Mouse (Mus musculus) left cerebral cortex, postnatal 25 days (tissue): ENCODE data around the gene Tmem87b. TPM values are rescaled to one million over a fixed set of nuclear protein-coding genes. Genes with fewer than 3 reads are reported as not detected.

Experiments used
- DNase-seq, 2 experiments: peaks; one replicate each; pipeline ENCODE4 v3.0.0; 2022; ENCODE audit warnings: low spot score in 2 of 2, mixed read lengths in 1 of 2
- intact Hi-C: fragments of 180-260 bp; cut with DNase I; formaldehyde crosslinking; loops from one replicate; pipeline ENCODE4 v1.15.1; 2025
- total RNA-seq, 2 experiments: library from RNA; stranded (reverse); gene quantifications; 2 replicates each; pipeline ENCODE4 v1.2.3; 2021

Tmem87b gene
- total RNA-seq, 2 experiments from 2014 or later: 34.9 to 35.7 TPM

DNA sequence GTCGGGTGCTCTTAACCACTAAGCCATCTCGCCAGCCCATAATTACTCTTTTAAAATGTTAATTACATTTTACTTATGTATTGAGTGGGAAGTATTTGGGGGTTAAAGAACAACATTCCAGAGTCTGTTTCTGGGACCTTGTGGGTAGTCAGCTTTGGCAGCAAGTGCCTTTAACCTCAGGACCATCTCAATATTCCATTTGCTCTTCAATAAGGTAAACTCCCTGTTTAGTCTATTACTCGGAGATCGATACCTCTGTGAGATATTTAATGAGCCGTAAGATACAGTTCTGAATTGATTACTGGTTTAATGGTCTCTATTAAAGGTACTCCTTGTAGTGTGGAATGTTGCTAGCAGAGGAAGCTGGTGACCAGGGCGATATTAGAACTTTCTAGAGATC lies 1.0 kb upstream of the Tmem87b start:
- intact Hi-C loops: loop anchor here (1.0 kb wide), 2 partner anchors 71 to 119 kb away; partner anchors contain the start of gene Mertk

DNA sequence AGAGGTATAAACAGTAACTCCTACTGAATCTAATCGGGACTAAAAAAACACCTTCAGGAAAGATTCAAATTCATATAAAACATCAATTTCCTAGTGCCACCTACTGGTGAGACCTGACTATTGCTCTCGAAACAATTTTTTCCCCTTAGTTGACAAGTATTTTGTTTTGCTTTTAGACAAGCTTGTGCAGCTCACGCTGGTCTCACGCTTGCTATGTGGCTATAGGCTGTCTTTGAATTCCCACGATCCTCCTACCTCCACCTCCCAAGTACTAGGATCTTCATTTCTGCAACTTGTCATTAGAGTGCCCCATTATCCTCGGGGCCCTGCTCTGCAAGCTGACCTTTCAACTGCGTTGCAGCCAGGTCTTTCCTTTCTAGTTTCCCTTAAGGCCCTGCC lies 532 bp upstream of the Tmem87b start:
- intact Hi-C loops: loop anchor here (1.0 kb wide), 2 partner anchors 71 to 119 kb away; partner anchors contain the start of gene Mertk
- DNase-seq: peak in 1 of 2 experiments; percentile 90

More for the DNA sequence above, 1.0 kb upstream of the Tmem87b start:
- DNase-seq: no peak

DNA sequence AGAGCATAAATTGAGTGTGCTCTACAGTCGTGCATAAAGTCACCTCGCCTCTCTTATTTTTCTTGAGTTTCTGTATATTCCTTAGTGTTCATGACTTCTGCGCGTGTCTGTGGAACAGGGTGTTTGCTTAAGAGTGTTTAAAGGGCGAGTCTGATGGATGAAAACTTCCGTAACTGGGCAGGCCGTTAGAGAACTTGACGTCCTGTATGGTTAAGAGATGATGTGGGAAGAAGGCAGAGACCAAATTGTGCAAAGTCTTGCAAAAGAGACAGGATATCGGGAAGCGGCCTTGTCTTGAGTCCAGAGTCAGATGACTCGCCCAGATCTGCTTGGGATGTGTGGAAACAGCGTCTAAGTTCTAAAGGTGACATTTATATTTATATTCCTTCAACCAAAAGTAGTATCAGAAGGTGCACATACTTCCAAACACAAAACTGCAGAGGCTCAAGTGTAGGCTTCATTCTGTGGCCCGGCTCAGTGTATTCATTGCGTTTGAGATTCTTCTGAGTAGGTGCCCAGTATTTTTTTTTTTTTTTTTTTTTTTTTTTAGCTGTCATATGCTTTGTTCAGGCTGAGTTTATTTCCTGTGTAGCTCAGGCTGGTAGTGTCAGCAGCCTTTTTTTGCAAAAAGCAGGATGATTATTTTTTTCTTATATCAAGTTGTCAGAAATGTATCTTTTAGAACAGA lies 1.2 kb downstream of the Tmem87b start:
- peak in 1 of 2 experiments; percentile 22 for DNase-seq
- intact Hi-C loops: no loop called here

- no peak for DNase-seq
- intact Hi-C loops: no loop called here
Measured at GRCm38 (mm10) chr2:128820631-128821030, 2.7 kb downstream of the Tmem87b start.

- no peak for DNase-seq
- intact Hi-C loops: no loop called here
Measured at GRCm38 (mm10) chr2:128823893-128824292, 6.0 kb downstream of the Tmem87b start.

DNA sequence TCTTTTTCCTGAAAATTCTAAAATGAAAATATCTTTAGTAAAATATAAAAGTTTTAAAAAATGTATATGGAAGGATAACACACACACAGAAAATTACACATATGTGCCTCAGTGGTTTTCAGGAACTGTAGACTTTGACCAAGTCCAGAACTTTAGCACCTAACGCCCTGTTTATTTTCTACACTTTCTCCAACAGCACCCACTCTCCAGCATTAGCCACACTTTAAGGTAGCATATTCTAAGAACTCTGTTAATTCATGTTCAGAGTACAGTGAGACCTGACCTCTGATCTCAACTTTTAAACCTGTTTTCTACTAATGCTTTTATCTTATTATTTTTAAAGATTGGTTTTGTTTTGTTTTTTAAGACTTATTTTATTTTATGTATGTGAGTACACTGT lies 9.9 kb downstream of the Tmem87b start:
- intact Hi-C loops: no loop called here
- no peak for DNase-seq

DNA sequence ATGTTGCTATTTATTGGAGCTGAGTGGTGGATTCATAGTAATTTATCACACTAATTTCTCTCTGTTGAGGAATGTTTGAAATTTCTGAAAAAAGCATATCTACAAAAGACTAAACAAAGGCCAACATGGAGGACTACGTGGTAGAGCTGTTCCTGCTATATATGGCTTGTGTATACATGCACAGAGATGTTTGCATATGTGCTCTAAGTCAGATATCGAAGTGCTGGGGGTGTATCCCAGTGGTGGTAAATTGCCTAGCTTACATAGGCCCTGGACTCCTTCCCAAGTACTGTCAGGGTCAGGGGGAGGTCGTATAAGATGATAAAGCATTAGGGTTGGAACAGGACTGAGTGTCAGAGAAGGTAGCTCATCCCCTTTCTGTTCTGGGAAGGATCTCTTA lies 14.7 kb downstream of the Tmem87b start:
- DNase-seq: no peak
- intact Hi-C loops: no loop called here

DNA sequence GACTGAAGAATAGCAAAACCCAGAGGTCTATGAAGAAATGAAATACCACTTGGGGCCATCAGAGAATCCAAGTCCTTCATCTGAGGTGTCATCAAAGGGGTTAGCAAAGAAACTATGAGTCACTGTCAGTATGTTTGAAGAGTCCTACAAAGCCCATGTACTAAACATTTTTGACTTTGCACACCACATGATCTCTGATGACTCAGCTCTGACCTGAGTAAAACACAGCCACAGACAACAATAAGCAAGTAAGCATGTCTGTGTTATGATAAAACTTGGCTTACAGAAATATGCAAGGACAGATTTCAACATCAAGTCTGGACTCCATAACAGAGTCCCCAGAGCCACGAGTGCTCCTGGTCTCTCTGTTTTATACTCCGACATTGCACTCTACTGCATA lies 15.1 kb downstream of the Tmem87b start:
- intact Hi-C loops: no loop called here
- DNase-seq: no peak

DNA sequence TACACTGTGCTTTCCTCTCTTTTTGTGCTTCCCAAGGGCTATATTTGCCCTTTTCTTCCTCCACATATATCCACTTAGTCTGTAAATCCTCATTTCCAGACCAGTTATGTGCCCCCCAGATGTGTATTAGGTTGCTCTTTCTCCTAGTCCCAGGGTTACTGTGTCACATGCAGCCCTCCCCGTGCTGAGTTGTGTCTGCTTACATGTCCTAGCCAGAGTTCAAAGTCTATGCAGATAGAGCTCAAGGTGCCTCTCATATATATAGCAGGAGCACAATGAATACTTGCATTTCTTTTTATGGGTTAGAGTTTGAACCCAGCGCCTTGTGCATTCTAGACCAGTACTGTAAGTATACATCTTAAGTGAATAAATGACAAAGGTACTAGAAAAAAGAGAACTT lies 15.5 kb downstream of the Tmem87b start:
- intact Hi-C loops: no loop called here
- no peak for DNase-seq

DNA sequence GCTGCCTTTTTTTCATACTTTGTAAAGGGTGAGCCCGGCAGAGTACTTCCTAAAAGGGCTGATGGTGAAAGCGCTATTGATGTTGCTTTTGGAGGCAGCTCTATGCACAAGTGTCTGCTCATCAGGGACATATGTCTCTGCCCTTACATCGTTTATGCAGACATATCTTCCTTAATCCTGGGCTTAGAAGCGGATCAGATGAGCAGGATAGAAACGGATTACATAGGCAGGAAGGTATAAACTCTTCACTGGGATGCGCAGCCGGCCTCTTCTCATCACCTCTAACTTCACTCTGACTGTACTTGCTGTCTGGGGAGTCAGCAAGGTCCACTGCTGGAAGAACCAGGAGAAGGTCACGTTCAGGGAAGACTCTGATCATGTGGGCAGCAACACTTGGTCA lies 19.6 kb downstream of the Tmem87b start:
- no peak for DNase-seq
- intact Hi-C loops: no loop called here

DNA sequence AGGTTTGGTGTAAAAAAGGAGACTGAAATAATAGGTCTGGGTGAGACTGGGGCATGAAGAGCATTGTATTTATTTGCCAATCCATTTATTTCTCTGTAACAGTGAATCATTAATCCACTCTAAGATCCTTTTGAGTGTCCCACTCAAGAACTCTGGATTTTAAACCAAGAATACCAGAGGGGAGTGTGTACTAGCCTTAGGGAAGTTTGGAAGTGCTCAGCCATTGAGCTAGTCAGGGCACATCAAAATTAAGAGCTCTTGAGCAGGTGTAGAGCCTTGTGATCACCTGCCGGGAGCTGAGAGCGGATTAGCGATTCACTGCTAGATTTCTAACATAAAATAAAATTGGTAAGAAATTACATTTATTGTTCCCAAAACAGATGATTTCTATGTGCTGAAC lies 20.7 kb downstream of the Tmem87b start:
- intact Hi-C loops: no loop called here
- no peak for DNase-seq

- intact Hi-C loops: no loop called here
- DNase-seq: no peak
Measured at GRCm38 (mm10) chr2:128839501-128839900, 21.6 kb downstream of the Tmem87b start.

- intact Hi-C loops: loop anchor here (5.0 kb wide), 1 partner anchor 220 kb away; no protein-coding TSS in a partner anchor
- DNase-seq: no peak
Measured at GRCm38 (mm10) chr2:128842437-128842836, 24.5 kb downstream of the Tmem87b start.

DNA sequence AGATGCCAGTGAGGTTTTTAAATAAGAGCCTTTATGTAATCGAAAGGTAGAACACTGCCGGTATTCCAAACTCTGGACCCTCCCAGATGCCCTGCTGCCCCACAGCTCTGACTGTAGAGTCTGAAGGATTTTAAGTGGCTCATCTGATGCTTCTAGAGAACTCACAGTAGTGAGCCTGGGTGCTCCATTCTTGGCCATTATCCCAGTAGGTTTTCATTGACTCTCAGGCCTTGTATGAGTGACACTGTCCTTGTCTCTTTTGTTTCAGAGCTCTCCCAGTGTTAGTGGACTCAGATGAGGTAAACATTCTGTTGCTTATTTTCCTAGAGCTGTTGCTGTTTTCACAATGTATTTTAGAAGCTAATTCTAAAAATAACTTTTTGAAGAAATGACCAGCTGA lies 32.1 kb downstream of the Tmem87b start:
- intact Hi-C loops: loop anchor here (10.0 kb wide), 1 partner anchor 405 kb away; no protein-coding TSS in a partner anchor
- no peak for DNase-seq

- DNase-seq: no peak
Measured at GRCm38 (mm10) chr2:128856673-128857072, 38.8 kb downstream of the Tmem87b start.

GRCm38 (mm10) chr2:128858962-128859361 lies 41.0 kb downstream of the Tmem87b start:
- intact Hi-C loops: loop anchor here (10.0 kb wide), 1 partner anchor 396 kb away; no protein-coding TSS in a partner anchor
- no peak for DNase-seq

More at GRCm38 (mm10) chr2:128856673-128857072, 38.8 kb downstream of the Tmem87b start:
- intact Hi-C loops: loop anchor here (10.0 kb wide), 1 partner anchor 398 kb away; no protein-coding TSS in a partner anchor

DNA sequence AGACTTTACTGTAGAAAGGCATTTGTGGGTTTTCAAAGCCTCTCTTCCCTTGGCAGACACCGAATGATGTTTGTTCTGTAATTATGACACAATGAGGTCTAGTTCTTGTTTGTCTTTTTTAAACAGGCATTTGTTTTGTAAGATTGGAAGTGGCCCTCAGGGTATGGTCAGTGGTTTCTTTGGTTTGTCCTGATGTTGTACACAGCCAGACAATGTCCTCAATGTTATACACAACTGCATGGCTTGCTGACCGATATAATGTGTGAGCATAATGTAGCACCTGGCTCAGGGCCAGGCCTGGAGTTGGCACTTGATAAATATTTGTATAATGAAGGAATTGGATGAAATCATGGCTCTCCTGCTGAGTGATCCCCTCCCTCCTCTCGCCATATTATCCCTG lies 41.9 kb downstream of the Tmem87b start:
- intact Hi-C loops: loop anchor here (10.0 kb wide), 2 partner anchors 245 to 395 kb away; partner anchors contain the start of gene Polr1b
- DNase-seq: no peak

DNA sequence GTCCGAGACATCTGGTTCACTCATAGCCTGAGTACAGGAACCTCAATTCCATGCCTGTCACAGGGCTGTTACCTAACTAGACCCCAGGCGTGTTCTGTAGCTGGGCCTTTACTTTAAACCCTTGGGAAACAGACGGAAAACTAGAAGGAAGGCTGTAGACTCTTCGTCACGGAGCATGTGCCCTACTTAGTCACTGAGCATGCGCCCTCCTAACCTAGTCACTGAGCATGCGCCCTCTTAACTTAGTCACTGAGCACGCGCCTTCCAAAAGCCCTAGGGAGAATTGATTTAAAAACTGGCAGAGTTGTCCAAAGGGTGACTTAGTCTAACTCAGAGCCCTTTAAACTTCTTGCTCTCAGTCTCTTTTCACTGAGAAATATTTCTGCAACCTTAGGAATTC lies 44.7 kb downstream of the Tmem87b start, which contains the start of gene Fbln7:
Fbln7 (plus strand) TSS at position 346 of the 400 bp plus-strand sequence.
- DNase-seq: no peak
- intact Hi-C loops: loop anchor here (10.0 kb wide), 1 partner anchor 242 kb away; the partner anchor contains the start of gene Polr1b

DNA sequence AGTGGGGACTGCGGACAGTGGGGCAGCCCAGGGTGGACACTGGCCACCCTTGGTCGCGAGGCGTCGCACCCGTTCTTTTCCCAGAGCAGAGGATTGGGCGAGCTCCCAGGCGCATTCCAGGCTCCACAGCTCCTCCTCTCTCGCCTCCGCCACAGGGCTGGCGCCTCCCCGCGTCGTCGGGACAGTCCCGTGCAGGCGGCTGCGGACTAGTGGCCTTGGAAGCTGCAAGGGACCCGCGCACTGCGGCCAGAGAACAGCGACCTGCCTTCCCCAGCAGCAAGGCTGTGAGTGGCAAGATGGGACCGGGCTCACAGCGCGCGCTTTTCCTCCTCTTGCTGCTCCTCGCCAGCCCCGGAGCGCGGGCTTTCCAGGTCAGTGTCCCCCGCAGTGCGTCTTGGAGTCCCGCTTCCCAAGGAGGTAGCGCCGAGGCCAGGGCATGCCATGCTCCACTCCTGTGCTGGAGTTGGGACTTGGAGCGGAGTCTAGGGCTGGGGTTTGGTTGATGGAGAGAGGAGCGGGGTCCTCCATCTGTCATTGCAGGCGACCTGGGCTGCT lies 45.9 kb downstream of the Tmem87b start:
- DNase-seq: peak; percentile 35 to 47
- intact Hi-C loops: loop anchor here (10.0 kb wide), 1 partner anchor 241 kb away; the partner anchor contains the start of gene Polr1b

DNA sequence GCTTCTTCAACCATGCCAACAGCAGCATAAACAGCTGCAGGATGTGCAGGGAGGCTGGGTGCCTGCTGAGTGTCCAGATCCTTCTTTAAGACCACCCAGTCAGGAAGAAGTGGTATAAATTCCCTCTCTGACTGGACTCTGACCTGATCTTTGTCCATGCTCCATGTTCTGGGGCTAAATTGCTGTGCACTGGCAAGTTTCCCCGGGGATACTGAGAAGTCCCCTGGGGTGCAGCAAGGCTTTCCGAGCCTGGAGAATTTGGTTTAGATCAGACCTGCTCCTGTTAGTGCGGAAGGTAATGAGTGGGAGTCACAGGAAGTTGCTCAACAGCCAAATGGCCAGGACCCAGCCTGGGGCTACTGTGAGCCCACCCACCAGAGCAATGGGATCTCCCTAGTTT lies 47.1 kb downstream of the Tmem87b start:
- intact Hi-C loops: loop anchor here (10.0 kb wide), 1 partner anchor 240 kb away; the partner anchor contains the start of gene Polr1b
- no peak for DNase-seq

DNA sequence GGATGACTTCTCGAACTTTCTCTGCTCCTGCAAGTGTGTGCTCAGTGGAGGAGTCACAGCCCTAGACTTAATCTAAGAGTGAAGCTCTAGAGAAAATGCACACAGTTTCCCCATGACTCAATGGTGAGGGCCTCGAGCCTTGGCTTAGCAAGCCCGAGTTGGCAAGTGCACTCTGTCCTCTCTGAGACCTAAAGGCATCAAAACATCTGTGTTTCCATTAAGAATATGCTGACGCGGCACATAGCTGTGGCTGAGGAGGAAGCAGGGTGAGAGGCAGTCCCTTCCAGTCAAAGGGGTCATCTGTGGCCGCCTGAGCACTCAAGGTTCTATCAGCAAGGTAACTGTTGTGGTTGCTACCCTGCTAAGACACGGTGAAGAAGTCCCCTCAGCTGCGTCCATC lies 53.7 kb downstream of the Tmem87b start:
- no peak for DNase-seq
- intact Hi-C loops: no loop called here
